Mouse (Mus musculus): ENCODE data around the gene Bzw1.
A peak's percentile ranks its signal among the peaks of the same experiment; 100 is the strongest.

- TF ChIP-seq CTCF (IDR thresholded peaks at IDR 0.05; ENCODE audit: control insufficient read depth, insufficient read depth, low read length) (no peak), POLR2A (IDR thresholded peaks at IDR 0.05; ENCODE audit: borderline replicate concordance, control insufficient read depth, low read depth, low read length) (peak; percentile 93)
These were observed 30.9 kb downstream of the Bzw1 start, which contains the start of gene Clk1 for GRCm38 (mm10) chr1:58423371-58424248.

Data from bone marrow, adult 2 months (tissue).